Mouse (Mus musculus): ENCODE results near the gene Smg1.

The Smg1 gene

DNA sequence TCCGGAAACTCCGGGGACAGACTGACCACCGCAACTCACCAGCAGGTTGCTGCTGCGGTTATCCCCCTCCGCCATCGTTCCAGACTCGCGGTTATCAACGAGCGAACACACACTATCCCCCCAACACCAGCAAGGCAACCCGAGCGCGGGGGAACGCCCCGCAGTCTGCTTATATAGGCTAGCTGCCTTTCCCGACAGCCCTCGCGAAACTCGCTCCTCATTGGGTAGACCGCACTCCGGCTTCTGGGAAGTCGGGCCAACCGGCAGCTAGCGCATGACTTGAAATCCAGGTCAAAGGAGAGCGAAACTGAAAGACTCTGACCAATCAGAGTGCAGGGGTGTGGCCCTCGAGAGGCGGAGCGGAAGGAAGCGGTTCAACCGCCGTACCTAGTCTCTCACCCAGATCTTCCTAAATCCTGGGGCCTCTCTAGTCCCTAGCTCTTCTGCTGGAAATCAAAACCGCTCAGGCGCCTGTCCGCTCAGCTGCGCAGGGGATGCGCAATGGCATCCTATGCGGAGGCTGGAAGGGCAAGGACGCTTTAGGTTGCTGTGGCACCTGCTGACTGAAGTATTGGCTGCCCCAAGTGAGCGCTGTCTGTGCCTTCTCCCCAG lies 113.9 kb downstream of the Smg1 start, which contains the start of gene Arl6ip1:
Gene Arl6ip1, minus strand, starts transcription at position 233 of the 612 bp plus-strand sequence.
- peak; percentile 99 for DNase-seq

DNA sequence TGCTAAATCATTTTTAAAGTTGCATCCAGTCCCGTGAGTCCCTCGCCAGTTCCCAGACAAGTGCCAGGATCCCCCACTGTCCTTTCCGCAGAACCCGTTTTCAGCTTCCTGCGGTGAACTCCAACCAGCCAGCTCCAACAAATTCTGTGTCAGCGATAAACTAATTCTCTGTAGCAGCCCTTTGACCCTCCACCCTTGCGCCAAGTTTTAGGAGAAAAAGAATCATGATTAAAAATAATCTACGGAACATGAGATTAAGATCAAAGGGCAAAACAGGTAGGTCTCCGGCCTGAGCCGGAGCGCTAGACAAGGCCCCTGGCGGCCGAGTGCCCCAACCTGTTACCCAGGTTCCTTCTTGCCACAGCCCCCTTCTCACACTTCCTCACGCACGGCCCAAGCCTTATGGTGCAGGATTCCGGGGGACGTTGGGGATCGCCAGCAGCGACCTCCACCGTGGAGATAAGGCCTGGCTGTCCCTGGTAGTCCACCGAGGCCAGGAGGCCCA lies 114.5 kb downstream of the Smg1 start:
- peak; percentile 86 for DNase-seq

DNA sequence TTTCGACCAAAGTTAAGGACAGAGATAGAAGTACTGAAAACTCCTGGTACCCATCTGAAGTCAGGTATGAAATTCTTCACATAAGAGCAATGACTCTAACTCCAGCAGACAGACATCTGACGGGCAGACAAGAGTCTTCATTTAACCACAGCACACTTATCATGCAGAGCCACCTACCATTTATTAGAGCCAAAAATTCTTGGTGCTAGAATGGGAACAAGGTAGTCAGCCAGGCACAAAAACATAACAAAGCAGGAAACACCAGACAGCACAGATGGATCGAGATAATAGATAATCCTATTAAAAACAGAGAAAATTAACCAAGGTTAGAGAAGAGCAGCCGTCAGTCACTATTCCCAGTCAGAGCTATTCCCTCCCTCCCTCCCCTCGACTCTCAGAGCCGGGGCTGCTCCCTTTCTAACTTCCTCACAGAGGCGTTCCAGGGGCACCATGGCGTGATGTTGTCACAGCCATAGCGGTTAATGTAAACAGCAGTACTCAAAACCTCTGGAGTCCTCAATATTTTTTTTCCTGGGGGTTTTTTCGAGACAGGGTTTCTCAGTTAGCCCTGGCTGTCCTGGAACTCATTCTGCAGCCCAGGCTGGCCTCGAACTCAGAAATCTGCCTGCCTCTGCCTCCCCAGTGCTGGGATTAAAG lies 117.1 kb downstream of the Smg1 start:
- DNase-seq, result peak; percentile 37

DNA sequence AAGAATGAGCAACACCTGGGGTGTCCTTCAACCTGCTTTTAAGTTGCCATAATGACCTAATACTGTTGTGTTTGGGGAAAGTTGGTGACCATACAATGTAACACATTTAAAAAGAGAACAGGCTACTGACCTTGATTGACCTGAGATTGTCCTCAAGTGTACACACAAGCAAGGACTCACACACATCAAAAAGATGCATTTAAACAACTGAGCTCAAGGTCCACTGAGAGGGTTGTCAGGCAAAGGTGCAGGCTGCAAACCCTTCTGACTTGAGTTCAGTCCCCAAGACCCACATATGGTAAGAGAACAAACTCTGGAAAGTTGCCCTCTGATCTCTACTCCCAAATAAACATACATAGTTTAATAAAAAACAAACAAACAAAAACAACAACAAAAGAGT lies 117.7 kb downstream of the Smg1 start:
- DNase-seq, result peak; percentile 19

DNA sequence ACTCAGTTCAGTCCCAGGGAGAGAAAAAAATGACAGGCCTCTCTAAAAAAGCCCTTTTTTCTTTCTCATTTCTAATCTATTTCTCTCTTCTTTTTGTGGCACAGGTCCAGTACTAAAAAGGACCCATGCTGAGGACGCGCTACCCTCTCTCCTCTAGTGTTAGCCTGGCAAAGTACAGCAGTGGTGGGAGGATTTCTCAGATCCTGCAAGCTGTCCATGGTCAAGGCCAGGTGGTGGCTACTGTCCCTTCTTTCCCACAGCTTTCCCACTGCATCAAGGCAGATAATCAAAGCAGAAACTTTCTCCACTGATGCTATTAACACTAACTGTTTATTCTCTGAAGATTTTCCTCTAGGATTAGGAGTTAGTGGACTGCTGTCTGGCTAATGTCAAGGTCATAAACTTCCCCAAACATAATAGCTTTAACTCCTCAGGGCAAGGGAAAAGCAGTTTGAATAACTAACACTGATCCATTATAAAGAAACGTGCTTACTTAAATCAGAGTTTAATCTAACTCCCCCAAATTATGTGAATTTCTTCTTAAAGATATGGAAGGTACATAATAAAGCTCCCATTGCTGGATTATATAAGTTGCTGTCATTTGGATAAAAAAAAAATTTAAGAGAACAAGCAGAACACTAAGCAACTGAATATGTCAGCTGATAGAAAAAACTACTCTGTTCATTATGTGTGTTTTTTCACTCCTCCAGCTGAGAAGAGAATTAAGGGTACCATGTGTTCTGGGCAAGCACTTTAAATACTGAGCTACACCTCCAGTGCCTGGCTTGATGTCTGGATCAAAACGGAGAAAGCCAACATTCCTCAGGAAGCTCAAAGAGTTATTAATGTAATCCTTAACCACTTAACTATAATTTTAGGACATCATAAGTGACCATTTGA lies 119.7 kb downstream of the Smg1 start:
- peak; percentile 20 for DNase-seq

DNA sequence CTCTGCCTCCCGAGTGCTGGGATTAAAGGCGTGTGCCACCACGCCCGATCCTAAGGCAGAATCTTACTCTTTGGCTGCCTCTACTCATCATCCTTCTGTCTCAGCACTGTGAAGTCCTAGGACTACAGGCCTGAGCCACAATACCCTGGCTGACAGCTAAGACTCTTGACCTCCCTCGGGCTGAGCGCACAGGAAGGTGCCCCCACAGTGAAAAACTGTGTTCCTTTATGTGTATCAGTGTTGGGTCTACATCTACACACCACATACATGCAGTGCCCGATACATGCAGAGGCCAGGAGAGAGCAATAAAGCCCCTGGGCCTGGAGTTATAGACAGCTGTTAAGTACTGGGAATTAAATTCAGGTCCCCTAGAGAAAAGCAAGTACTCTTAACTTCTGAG lies 121.2 kb downstream of the Smg1 start:
- no peak for DNase-seq

DNA sequence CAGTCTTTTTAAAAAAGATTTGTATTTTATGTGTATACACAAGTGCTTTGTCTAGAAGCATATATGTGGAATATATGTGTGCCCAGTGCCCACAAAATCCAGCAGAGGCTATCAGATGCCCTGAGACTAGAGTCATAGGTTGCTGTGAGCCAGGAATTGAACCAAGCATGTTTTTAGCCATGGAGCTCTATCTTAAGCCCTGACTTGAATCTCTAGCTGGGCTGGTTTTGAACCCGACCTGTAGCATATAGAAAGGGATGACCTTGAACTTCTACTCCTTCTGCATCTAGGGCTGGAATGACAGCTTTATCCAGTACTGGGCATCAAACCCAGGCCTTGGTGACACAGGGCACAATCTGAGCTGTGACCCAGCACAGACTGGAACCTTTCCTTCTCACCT lies 122.8 kb downstream of the Smg1 start:
- no peak for DNase-seq

DNA sequence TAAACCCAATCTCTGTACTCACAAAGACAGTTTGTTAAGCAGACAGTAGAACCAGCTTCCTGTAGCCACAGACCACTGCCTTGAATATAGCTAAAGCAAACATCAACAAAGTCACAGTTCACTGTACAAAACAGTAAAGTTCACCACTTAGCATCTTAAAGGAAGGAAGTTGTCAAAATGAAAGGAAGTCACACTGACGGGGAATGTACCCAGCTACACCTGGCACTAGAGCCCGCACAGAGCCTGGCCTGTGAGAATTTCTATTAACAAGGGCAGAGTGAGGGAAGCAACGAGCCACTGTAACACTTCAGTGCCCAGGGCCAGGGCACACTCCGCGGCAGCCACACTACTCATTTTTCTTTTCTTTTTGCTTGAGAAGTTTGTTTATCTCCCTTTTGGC lies 123.5 kb downstream of the Smg1 start:
- DNase-seq, result peak; percentile 49

DNA sequence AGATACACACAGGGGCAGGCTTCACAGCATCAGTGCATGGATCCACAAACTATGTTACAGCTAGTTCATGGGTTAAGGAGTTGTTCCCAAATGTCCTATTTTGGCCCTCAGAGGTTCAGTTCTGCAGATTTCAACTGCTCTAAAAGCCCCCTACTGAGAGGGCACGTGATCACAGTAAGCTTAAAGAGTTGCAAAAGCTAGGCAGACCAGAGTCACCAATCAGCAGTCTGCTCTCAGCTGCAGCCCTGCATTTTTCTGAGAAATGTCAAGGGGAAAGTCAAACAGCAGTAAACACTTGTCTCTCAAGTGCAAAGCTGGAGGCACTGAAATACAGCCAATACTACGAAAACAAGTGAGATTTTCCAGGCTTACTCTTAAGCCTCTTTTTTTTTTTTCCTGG lies 124.3 kb downstream of the Smg1 start:
- peak; percentile 74 for DNase-seq

DNA sequence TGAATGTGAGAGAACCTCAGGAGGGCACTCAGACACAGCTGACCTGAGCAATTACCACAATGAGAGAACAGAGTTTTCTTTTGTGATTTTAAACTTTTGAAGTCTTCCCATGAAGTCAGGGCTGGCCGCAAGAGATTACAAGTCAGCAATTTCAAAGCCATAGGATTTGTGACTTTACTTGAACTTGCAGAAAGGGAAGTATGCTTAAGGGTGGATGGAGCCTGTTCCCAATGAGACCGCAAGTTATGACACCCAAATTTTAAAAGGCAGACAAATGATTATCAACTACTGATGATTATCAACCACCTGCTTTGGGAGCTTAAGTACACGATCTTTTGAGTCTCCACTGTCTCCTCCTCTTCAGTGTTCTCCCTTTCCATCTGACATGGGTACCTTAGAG lies 125.0 kb downstream of the Smg1 start:
- no peak for DNase-seq

DNA sequence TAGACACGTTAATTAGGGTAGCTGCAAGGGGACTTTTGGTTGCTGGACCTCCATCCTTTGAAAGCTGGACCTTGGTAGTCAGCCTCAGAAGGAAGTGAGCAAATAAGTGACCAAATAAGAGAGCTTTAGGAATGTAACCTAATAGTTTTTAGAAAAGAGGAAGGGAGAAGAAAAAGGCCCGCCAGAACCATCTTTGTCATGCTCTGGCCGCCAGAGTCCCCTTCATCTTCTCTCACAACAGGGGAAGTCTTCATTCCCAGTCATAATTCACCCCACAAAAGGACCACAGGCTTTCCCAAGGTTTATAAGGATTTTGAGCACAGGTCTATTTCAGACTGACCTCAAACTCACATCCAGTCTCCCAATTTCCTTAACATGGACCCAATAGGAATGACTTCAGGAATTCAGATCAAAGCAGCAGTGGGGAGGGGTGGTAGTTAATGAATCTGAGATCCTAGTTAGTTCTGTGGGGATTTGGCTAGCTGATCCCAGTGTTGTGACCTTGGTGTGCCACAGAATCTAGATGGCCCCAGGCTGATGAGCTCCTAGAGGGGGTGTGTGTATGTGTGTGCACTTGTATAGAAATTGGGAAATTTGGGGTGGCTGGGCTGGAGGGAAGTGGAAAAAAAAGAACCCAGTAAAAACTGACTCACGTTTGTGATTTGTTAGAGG lies 125.8 kb downstream of the Smg1 start:
- peak; percentile 83 for DNase-seq

DNA sequence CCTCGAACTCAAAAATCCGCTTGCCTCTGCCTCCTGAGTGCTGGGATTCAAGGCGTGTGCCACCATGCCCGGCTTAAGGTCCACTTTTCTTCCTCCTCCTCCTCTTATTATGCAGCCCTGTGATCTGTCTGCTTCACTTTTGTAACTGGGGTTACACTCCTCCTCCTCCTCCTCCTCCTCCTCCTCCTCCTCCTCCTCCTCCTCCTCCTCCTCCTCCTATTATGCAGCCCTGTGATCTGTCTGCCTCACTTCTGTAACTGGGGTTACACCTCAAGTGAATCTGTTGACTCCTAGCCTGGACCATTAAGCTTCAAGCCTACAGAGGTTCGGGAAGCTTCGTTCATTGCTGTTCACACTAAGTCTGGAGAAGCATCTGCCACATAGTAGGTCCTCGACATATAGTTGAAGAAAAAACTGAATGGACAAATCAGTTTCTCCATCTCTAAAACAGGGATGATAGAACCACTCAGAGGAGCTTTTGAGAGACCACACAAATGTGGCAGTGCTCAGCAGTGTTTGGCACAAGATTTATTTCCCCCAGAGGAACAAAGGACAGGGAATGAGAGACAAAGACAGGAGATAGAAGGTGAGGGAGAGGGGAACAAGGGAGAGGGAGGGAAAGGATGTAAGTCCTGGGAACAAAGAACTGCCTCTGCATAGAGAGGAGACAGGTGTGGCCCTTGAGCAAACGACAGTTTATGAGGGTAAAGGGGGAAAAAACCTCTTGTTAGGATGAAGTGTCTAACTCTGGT lies 126.5 kb downstream of the Smg1 start:
- no peak for DNase-seq

DNA sequence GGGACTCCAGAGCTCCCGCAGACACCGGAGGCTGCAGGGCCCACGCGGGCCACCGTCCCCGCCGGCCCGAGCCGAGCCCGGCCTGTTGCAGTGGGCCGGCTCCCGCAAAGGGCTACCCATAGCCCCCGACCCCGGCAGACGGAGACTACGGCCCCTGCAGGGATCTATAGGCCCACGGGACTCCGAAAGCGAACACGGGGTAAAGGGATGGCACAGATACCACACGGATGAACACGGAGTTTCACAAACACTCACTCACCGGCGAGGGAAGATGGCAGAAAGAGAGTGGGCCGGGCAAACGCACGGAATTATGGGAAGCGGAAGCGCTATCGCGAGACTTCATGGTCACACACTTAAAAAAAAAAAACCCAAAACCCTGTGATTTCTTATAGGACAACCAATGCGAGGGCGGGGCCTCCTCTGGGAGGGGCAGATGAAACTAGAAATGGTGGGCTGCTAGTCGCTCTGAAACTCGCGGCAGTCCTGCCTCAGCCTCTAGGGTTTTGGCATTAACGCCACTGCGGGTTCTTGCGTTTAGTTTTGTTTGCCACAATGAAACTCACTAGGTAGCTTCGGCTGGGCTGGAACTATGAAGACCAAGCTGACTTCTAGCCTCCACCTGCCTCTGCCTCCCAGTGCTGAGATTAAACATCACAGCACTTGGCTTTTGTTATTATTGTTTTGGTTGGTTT lies 127.4 kb downstream of the Smg1 start, which contains the start of gene Rps15a:
Gene Rps15a, minus strand, starts transcription at position 312 of the 692 bp plus-strand sequence.
- peak; percentile 96 for DNase-seq

DNA sequence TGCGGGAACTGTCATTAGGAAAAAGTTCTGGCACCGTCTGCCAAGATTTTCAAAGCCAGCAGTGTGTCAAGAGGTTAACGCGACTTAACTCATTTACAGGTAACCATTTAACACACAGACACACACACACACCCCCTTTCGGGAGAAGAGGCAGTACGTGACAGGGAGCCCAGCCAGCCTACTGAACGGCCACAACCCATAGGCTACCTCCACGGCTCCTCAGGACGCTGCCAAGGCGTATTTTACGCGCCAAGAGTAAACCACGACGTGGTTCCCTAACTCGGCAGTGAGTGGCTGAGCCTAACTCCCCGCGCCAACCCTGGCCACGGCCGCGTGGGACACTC lies 128.0 kb downstream of the Smg1 start:
- no peak for DNase-seq

DNA sequence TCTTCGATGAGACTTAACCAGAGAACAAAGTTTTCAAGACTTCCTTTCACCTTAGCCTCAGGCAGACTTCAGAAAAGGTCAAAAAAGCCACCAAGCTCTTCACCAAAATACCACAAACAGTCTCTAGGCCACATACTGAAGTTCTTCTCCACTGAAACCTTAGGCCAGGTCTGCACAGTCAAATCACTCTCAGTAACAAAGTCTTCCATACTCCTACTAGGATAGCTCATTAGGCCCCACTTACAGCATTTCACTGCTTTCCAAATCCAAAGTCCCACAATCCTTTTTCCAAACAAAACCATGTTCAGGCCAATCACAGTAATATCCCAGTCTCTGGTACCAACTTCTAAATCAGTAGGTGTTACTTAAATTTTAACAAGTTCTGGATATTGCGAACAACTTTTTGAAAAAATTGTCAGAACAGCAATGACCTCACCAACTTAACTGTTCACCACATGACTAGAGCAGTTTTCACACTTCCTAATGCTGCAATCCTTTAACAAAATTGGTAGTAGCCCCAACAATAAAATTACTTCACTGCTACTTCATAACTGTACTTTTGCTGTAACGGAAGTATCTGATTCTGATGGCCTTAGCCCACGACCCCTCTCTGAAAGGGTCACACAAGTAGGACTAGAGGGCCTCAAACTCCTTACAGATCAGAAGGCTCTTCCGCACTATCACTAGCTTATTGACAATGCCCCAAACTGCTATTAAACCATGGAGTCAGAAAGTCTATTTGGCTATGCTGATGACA lies 129.8 kb downstream of the Smg1 start:
- DNase-seq, result no peak

DNA sequence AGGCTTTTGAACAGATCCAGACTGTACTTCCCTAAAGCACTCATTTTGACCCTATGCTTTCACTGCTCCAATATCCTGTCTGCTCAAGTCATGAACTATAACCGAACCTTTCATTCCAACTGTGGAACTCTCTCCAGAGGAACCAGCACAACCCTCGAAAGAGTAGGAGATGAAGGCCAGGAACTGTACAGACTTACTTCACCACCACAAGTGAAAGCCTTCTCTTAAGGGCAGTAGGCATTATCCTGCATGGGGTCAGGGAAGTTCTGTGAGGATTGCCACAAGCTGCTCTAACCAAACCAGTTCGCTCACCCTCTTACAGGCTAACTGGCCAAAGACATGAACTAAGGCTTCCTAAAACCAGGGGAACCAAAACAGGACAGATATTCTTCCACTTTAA lies 132.3 kb downstream of the Smg1 start:
- DNase-seq, result no peak

DNA sequence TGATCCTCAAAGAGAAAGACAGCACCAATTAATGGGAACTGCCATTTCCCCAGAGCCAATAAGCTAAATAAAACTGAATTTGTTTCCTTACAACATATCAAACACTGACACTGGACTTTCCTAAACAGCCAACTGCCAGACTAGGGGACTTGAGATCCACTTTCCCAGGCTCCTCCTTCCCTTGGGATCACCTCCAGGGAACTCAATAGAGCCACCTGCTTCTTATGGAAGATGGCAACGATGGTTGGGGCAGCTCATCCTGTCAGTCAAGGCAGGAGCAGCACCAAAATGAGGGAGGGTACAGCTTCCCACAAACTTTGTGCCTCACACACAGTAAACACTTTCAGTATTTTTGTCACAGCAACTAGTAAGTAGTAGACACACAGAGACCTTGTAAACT lies 135.8 kb downstream of the Smg1 start:
- DNase-seq, result no peak

DNA sequence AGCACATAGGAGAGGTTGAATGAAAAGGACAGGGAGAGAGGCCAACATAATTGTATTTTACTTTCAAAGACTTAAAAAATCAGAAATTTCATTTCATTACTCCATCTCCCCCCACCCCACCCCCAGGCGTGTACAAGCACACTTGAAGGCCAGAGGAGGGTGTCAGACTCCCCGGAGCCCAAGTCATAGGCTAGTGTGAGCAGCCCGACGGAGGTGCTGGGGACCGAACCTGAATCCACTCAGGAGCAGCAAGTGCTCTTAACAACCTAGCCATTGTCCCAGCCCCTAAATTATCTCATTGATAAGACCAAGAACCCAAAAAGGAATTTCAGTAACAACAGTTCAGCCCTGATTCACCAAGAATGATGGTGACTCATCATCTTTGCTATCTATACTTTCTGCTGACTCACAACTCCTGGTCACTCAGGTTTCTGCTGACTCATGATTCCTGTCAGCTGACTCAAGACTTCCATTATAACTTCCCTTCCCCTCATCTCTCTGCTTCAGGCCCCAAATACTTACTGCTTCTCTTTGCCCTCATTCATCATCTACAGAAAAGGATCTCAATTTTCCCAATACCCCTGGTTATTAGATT lies 138.9 kb downstream of the Smg1 start:
- DNase-seq, result peak; percentile 16

DNA sequence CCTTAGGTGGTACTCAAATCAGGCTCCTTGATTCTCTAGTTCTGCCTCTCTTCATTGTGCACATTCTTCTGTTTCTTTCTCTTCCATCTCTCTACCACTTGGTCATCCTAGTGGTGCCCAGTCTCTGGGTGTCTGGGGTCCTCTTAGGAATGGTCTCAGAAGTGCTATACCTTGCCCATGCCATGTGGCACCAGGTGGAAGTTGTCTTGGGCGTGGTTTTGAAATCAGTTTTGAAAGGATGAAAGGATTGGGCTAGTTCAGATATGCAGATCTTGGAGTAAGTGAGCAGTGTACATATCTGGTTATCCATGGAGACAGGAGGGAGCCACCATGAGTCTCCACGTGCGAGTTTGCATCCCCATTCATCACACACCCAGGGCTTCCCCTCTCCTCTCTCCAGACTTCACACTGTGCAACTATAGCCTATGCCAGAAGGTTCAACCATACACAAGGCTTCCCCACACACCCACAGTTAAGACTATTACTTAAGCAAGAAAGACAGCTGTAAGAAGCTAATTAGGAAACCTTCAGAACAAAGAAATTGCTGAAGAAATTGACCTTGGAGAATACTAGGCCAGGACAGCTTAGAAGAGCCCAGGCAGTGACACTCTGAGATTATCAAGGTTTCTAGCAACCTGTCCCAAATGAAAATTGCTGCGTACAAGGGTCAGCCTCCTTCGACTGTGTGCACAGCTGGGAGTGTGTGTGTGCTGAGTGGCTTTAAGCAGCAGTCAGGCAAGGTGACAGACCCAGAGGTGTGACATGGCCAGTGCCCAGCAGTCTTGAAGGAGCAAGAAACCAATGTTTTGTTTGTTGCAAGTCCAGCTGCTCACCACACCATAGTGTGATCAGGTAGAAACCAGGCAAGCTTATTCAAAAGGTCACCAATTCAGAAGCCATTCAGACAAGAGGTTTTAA lies 139.7 kb downstream of the Smg1 start:
- DNase-seq, result no peak
